Mouse (Mus musculus) ES-Bruce4 (cell line): Measurements from ENCODE around the gene Rrp12. TPM values are rescaled to one million over a fixed set of nuclear protein-coding genes. Genes with fewer than 3 reads are reported as not detected.
"Not testable (repeated sequence)": the region's sequence is repeated elsewhere in the genome, so short reads cannot be mapped to it uniquely, and the experiment has no call there.

Source experiments
- H3K27ac ChIP-seq: 2 replicates; pipeline ENCODE4 v1.5.1; 2012; ENCODE audit warnings: low read length, inconsistent platforms; ENCODE audit not compliant: insufficient read depth
- H3K27me3 ChIP-seq: 2 replicates; pipeline ENCODE4 v1.6.1; 2012; ENCODE audit warnings: mild to moderate bottlenecking, low read length, inconsistent platforms; ENCODE audit not compliant: control insufficient read depth, poor library complexity, insufficient read depth, severe bottlenecking
- H3K36me3 ChIP-seq: 2 replicates; pipeline ENCODE4 v1.6.1; 2012; ENCODE audit warnings: inconsistent platforms, mild to moderate bottlenecking, low read length, moderate library complexity; ENCODE audit not compliant: control insufficient read depth, poor library complexity, insufficient read depth, severe bottlenecking
- H3K4me1 ChIP-seq: one replicate; pipeline ENCODE4 v1.8.1; 2011; ENCODE audit warnings: low read length; ENCODE audit not compliant: control insufficient read depth, insufficient read depth
- H3K4me3 ChIP-seq: 2 replicates; pipeline ENCODE4 v1.5.1; 2011; ENCODE audit warnings: low read depth, mild to moderate bottlenecking, low read length
- H3K9ac ChIP-seq: 2 replicates; pipeline ENCODE4 v1.6.1; 2012; ENCODE audit warnings: low read depth, mild to moderate bottlenecking, inconsistent platforms; ENCODE audit not compliant: poor library complexity, severe bottlenecking
- H3K9me3 ChIP-seq: replicated peaks from 2 replicates; pipeline ENCODE4 v1.6.1; 2012; ENCODE audit warnings: mild to moderate bottlenecking, low read length, inconsistent platforms; ENCODE audit not compliant: control insufficient read depth, poor library complexity, insufficient read depth, severe bottlenecking
- CTCF ChIP-seq: IDR thresholded peaks from one replicate; pipeline ENCODE4 v1.8.1; 2011; ENCODE audit warnings: low read depth, low read length
- EP300 ChIP-seq: IDR thresholded peaks from 2 replicates; pipeline ENCODE4 v1.6.1; 2011; ENCODE audit warnings: low read depth, low read length; ENCODE audit not compliant: insufficient read depth
- POLR2A ChIP-seq: IDR thresholded peaks from one replicate; pipeline ENCODE4 v1.8.1; 2011; ENCODE audit warnings: low read length; ENCODE audit not compliant: insufficient read depth
- polyA plus RNA-seq: library from polyadenylated mRNA; stranded (reverse); fragments of >200 nt; gene quantifications from 2 replicates; pipeline ENCODE4 v1.2.4, GENCODE M21; 2011; ENCODE audit warnings: low read depth; ENCODE audit not compliant: missing spikeins, insufficient read depth, insufficient read length

The Rrp12 gene
- polyA plus RNA-seq, 1 experiment, result 24.5 TPM

DNA sequence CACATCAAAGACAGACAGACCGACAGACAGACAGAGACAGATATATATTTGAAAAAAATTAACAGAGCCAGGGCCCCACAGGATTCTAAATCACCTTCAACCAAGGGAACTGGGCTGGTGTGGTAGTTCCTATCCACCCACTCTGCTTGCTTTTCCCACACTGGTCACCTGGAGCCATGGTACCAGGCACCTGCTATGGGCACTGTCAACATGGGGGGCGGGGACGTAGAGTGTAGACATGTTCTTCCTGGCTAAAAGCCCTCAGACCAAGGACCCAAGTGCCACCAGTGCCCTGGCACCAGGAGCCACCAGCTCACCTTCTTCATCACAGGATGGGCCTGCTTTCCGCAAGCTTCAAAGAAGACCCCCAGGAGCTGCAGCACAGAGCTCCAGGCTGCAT lies 14.1 kb downstream of the Rrp12 start:
- no peaks in the 10 kb centered on the region for H3K9me3 ChIP-seq
- TF ChIP-seq EP300, result no peak
- no peak for TF ChIP-seq POLR2A
- no peak for TF ChIP-seq CTCF
- no peak overlapping the region for H3K27ac ChIP-seq
- H3K27me3 ChIP-seq, result no peaks in the 10 kb centered on the region
- H3K36me3 ChIP-seq, result peaks cover 38% of the 10 kb centered on the region
- no peak overlapping the region for H3K9ac ChIP-seq
- no peaks in the 10 kb centered on the region for H3K4me1 ChIP-seq
- H3K4me3 ChIP-seq, result no peak overlapping the region

DNA sequence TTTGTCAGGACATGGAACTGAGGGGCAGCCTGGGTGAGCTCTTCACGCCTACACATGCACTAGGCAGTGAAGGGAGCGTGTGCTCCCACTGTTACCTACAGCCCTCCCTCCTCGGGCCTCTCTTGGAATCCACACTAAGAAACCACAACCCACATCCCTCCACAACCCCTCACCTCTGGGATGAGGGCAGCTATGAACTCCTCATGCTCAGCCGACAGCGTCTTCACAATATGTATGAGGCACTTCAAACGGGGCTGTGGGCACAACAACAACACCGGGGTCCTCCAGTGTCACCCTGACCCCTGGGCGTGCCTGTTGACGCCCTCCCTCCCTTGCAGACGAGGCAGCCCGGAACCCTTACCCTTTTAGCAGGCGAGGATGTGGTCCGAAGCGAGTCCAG lies 21.6 kb downstream of the Rrp12 start:
- TF ChIP-seq POLR2A (no peak), CTCF (no peak), EP300 (no peak)
- Histone ChIP-seq H3K9ac (no peak overlapping the region), H3K27me3 (no peaks in the 10 kb centered on the region), H3K9me3 (no peaks in the 10 kb centered on the region), H3K4me3 (no peak overlapping the region), H3K36me3 (peaks cover 34% of the 10 kb centered on the region), H3K27ac (no peak overlapping the region), H3K4me1 (no peaks in the 10 kb centered on the region)

DNA sequence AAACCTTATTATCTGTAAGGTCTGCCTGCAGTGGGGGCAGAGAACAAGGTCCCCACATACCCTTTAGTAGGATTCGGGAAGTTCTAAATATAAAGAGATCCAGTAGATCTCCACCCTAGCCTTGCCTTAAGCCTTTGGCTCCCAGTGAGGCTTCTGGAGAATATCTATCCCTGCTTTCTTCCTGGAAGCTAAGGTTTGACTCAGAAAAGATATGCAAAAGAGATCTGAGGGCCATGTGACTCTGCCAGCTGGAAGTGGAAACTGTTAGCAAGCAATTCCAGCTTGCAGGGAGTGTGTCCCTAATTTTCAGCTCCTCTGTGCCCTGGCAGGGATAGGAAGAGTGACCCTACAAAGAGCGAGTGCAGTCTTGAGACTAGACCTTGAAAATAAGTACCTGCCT lies 23.7 kb downstream of the Rrp12 start:
- Histone ChIP-seq H3K36me3 (peaks cover 32% of the 10 kb centered on the region), H3K9me3 (no peaks in the 10 kb centered on the region), H3K27me3 (no peaks in the 10 kb centered on the region), H3K4me3 (no peak overlapping the region), H3K9ac (no peak overlapping the region), H3K27ac (no peak overlapping the region), H3K4me1 (no peaks in the 10 kb centered on the region)
- TF ChIP-seq POLR2A (no peak), CTCF (no peak), EP300 (no peak)

DNA sequence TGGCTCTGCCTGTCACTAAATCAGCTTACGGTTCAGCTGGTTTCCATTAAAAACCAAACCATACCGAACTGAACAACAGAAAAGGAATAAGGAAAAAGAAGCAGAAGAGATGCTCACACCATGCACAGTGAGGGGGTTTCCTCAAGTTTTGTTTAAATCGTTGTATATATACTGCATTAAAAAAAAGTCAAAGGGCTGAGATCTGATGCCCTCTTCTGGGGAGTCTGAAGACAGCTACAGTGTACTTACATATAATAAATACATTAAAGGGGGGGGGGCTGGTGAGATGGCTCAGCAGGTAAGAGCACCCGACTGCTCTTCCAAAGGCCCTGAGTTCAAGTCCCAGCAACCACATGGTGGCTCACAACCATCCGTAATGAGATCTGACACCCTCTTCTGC lies 26.0 kb downstream of the Rrp12 start:
- not testable (repeated sequence) for H3K4me1 ChIP-seq, H3K27ac ChIP-seq, H3K9ac ChIP-seq, H3K27me3 ChIP-seq, H3K4me3 ChIP-seq, H3K9me3 ChIP-seq
- H3K36me3 ChIP-seq, result peaks cover 34% of the 10 kb centered on the region

DNA sequence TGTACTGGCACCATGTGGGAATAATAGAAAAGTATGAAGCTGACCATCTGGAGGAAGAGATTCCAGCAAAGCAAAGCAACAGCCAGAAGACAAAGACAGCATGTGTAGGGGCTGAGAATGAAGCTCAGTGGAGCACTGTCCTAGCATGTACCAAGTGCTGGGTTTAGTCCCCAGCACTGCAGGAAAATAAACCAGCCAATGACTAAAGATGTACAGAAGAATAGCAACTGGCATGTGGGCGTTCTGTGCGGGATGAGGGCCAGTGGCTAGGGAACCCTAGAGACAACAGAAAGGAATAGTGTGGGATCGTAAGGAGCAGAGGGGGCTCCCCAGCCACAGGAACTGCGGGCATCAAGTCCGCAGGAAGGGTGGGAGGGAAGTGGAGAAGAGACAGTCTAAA lies 26.7 kb downstream of the Rrp12 start:
- Histone ChIP-seq H3K4me3 (no peak overlapping the region), H3K9ac (no peak overlapping the region), H3K4me1 (no peaks in the 10 kb centered on the region), H3K9me3 (no peaks in the 10 kb centered on the region), H3K27me3 (no peaks in the 10 kb centered on the region), H3K36me3 (peaks cover 31% of the 10 kb centered on the region), H3K27ac (no peak overlapping the region)
- TF ChIP-seq EP300 (no peak), CTCF (no peak), POLR2A (no peak)

DNA sequence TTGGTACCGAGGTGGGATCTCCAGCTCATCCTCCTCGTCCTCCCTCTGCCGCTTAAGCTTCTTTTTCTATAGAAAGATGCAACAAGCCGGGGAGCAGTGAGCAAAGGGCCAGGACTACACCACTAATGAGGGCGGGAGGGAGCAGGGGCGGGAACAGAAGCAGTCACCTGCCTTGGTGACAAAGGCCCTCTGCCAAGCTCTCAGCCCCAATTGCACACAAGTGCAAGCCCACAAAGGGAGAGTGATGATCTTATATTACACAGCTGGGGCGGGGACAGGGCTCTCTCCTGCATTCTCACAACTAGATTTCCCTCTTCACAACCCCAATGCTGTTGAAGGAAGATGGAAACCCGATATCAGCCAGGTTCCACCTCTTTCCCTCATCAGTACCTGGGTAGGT lies 29.3 kb downstream of the Rrp12 start:
- Histone ChIP-seq H3K9me3 (no peaks in the 10 kb centered on the region), H3K9ac (no peak overlapping the region), H3K4me1 (no peaks in the 10 kb centered on the region), H3K27ac (no peak overlapping the region), H3K4me3 (no peak overlapping the region), H3K27me3 (no peaks in the 10 kb centered on the region), H3K36me3 (peaks cover 40% of the 10 kb centered on the region)
- TF ChIP-seq CTCF (no peak), POLR2A (no peak), EP300 (no peak)
